Mouse (Mus musculus): ENCODE measurements at regions not wholly inside any gene's neighbourhood (a gene's known extent, or its start where the extent isn't known, plus 50 kb on each side); places are given as distances from the start of the nearest gene placed in this dataset.

- intact Hi-C loops (cut with DNase I): no loop called here
- DNase-seq: no peak
Measured at GRCm38 (mm10) chr9:12492890-12493618, 752.6 kb downstream of the Jrkl start.

GRCm38 (mm10) chr9:12457810-12458209, 787.8 kb downstream of the Jrkl start:
- intact Hi-C loops (cut with DNase I): no loop called here
- DNase-seq: no peak

GRCm38 (mm10) chr9:12456695-12457094, 788.9 kb downstream of the Jrkl start:
- no peak for DNase-seq
- intact Hi-C loops (cut with DNase I): no loop called here

- no peak for DNase-seq
- intact Hi-C loops (cut with DNase I): no loop called here
Measured at GRCm38 (mm10) chr9:12434171-12434570, 811.5 kb downstream of the Jrkl start.

GRCm38 (mm10) chr9:12421906-12422305, 823.7 kb downstream of the Jrkl start:
- DNase-seq: no peak
- intact Hi-C loops (cut with DNase I): no loop called here

- intact Hi-C loops (cut with DNase I): no loop called here
- DNase-seq: no peak
Measured at GRCm38 (mm10) chr9:12408500-12408899, 837.1 kb downstream of the Jrkl start.

GRCm38 (mm10) chr9:12404185-12404584, 841.4 kb downstream of the Jrkl start:
- intact Hi-C loops (cut with DNase I): no loop called here
- no peak for DNase-seq

- DNase-seq: no peak
- intact Hi-C loops (cut with DNase I): no loop called here
Measured at GRCm38 (mm10) chr9:12395648-12396047, 850.0 kb downstream of the Jrkl start.

GRCm38 (mm10) chr9:12380732-12381645, 864.6 kb downstream of the Jrkl start:
- peak in 1 of 2 experiments; percentile 3 for DNase-seq
- intact Hi-C loops (cut with DNase I): no loop called here

- peak; percentile 9 to 22 for DNase-seq
- intact Hi-C loops (cut with DNase I): no loop called here
Measured at GRCm38 (mm10) chr9:12380029-12380428, 865.6 kb downstream of the Jrkl start.

GRCm38 (mm10) chr9:12344296-12344695, 901.3 kb downstream of the Jrkl start:
- no peak for DNase-seq
- intact Hi-C loops (cut with DNase I): no loop called here

GRCm38 (mm10) chr9:12341453-12341852, 904.2 kb downstream of the Jrkl start:
- DNase-seq: no peak
- intact Hi-C loops (cut with DNase I): no loop called here

GRCm38 (mm10) chr9:12313517-12314075, 932.0 kb downstream of the Jrkl start:
- intact Hi-C loops (cut with DNase I): no loop called here
- no peak for DNase-seq

GRCm38 (mm10) chr9:12313027-12313426, 932.6 kb downstream of the Jrkl start:
- DNase-seq: no peak
- intact Hi-C loops (cut with DNase I): no loop called here
